Mouse (Mus musculus) megakaryocyte, embryonic 14.5 days (primary cell): ENCODE results near the gene Srek1ip1.

ENCODE experiments used
- FLI1 ChIP-seq: IDR thresholded peaks from 2 replicates; pipeline ENCODE4 v1.6.1; 2012; ENCODE audit warnings: low read length, inconsistent platforms, mixed read lengths
- GATA1 ChIP-seq: IDR thresholded peaks from 3 replicates; pipeline ENCODE4 v1.6.1; 2012; ENCODE audit warnings: mixed read lengths, low read length, inconsistent platforms, borderline replicate concordance

GRCm38 (mm10) chr13:104787260-104787659 lies 5.0 kb upstream of the Srek1ip1 start:
- TF ChIP-seq FLI1 (no peak), GATA1 (no peak)
